Mouse (Mus musculus) spleen, adult 2 months (tissue): Measurements from ENCODE around the gene Cd300lg. TPM values are rescaled to one million over a fixed set of nuclear protein-coding genes. Genes with fewer than 3 reads are reported as not detected.
A peak's percentile ranks its signal among the peaks of the same experiment; 100 is the strongest.

Experiments used
- DNase-seq, 2 experiments: peaks; one replicate each; pipeline versions ENCODE4 v3.0.0 to v3.0.0-alpha.2; 2012 to 2021; ENCODE audit warnings: low spot score in 2 of 2, low read depth in 1 of 2
- H3K27ac ChIP-seq: fragments of 200-500 bp; 2 replicates; pipeline ENCODE4 v1.5.1; 2012; ENCODE audit warnings: low read length, inconsistent platforms; ENCODE audit not compliant: insufficient read depth
- H3K27me3 ChIP-seq: fragments of 200-500 bp; 2 replicates; pipeline ENCODE4 v1.6.1; 2012; ENCODE audit warnings: mild to moderate bottlenecking, moderate library complexity, low read length, inconsistent platforms; ENCODE audit not compliant: control insufficient read depth, insufficient read depth
- H3K36me3 ChIP-seq: fragments of 200-500 bp; 2 replicates; pipeline ENCODE4 v1.6.1; 2012; ENCODE audit warnings: mild to moderate bottlenecking, low read length, inconsistent platforms; ENCODE audit not compliant: control insufficient read depth, insufficient read depth
- H3K4me1 ChIP-seq: fragments of 200-500 bp; 2 replicates; pipeline ENCODE4 v1.6.1; 2011; ENCODE audit warnings: inconsistent platforms; ENCODE audit not compliant: control insufficient read depth, insufficient read depth, insufficient read length
- H3K4me3 ChIP-seq: fragments of 200-500 bp; 2 replicates; pipeline ENCODE4 v1.5.1; 2011; ENCODE audit warnings: mild to moderate bottlenecking, inconsistent platforms; ENCODE audit not compliant: insufficient read depth, insufficient read length; ENCODE audit errors: extremely low read depth
- CTCF ChIP-seq: fragments of 200-500 bp; IDR thresholded peaks from 2 replicates; pipeline ENCODE4 v1.5.1; 2011; ENCODE audit warnings: mild to moderate bottlenecking, inconsistent platforms; ENCODE audit not compliant: insufficient read depth, insufficient read length, insufficient replicate concordance; ENCODE audit errors: extremely low read depth
- POLR2A ChIP-seq: fragments of 200-500 bp; IDR thresholded peaks from 2 replicates; pipeline ENCODE4 v1.6.1; 2011; ENCODE audit warnings: low read depth, low read length, inconsistent platforms
- WGBS: fragments of 180-500 bp; shearing (Covaris S2); methylation state at CpG from one replicate; pipeline ENCODE4 v1.1.7; 2018; 5-methylcytosine and 5-hydroxymethylcytosine counted together
- polyA plus RNA-seq: library from polyadenylated mRNA; depleted of rRNA; stranded (reverse); fragments of >200 nt; gene quantifications from 2 replicates; pipeline ENCODE4 v1.2.3, GENCODE M21; 2012

Gene Cd300lg
- polyA plus RNA-seq, 1 experiment, result 12.8 TPM

- Histone ChIP-seq H3K4me1 (no peaks in the 10 kb centered on the region), H3K27me3 (no peaks in the 10 kb centered on the region), H3K4me3 (no peak overlapping the region), H3K27ac (no peak overlapping the region), H3K36me3 (no peaks in the 10 kb centered on the region)
- WGBS, result 84% methylated on average over 14 of the region's 14 CpGs
- DNase-seq, result no peak
- TF ChIP-seq POLR2A (no peak), CTCF (no peak)
These were observed 32.4 kb downstream of the Cd300lg start for GRCm38 (mm10) chr11:102073722-102074121.

- H3K36me3 ChIP-seq, result no peaks in the 10 kb centered on the region
- no peak overlapping the region for H3K4me3 ChIP-seq
- no peak for DNase-seq
- no peaks in the 10 kb centered on the region for H3K4me1 ChIP-seq
- WGBS, result 6% methylated on average over 18 of the region's 18 CpGs
- no peaks in the 10 kb centered on the region; the same call in none of the 2 replicates for H3K27me3 ChIP-seq
- no peak overlapping the region for H3K27ac ChIP-seq
- TF ChIP-seq CTCF (no peak), POLR2A (no peak)
These were observed 41.0 kb downstream of the Cd300lg start for GRCm38 (mm10) chr11:102082322-102082721.

- Histone ChIP-seq H3K27me3 (peaks cover 5% of the 10 kb centered on the region), H3K4me3 (no peak overlapping the region), H3K4me1 (peaks cover 3% of the 10 kb centered on the region; the same call in 1 of the 2 replicates), H3K27ac (no peak overlapping the region), H3K36me3 (no peaks in the 10 kb centered on the region)
- 80% methylated on average over 4 of the region's 4 CpGs for WGBS
- TF ChIP-seq CTCF (no peak), POLR2A (no peak)
- DNase-seq, result no peak
These were observed 41.9 kb downstream of the Cd300lg start for GRCm38 (mm10) chr11:102083193-102083592.

GRCm38 (mm10) chr11:102084159-102084558 is 42.9 kb downstream of the Cd300lg start:
- DNase-seq, result no peak
- 84% methylated on average over 7 of the region's 7 CpGs for WGBS
- Histone ChIP-seq H3K27me3 (peaks cover 7% of the 10 kb centered on the region), H3K4me1 (peaks cover 3% of the 10 kb centered on the region; the same call in 1 of the 2 replicates), H3K4me3 (no peak overlapping the region), H3K36me3 (no peaks in the 10 kb centered on the region), H3K27ac (no peak overlapping the region)
- no peak for TF ChIP-seq CTCF
- no peak for TF ChIP-seq POLR2A

GRCm38 (mm10) chr11:102086331-102086730 is 45.0 kb downstream of the Cd300lg start:
- Histone ChIP-seq H3K4me1 (peaks cover 3% of the 10 kb centered on the region; the same call in 1 of the 2 replicates), H3K27ac (no peak overlapping the region), H3K4me3 (no peak overlapping the region), H3K36me3 (no peaks in the 10 kb centered on the region), H3K27me3 (peaks cover 7% of the 10 kb centered on the region)
- TF ChIP-seq POLR2A, result no peak
- no peak for TF ChIP-seq CTCF
- 38% methylated on average over 3 of the region's 3 CpGs for WGBS
- DNase-seq, result no peak

- no peaks in the 10 kb centered on the region for H3K36me3 ChIP-seq
- DNase-seq, result peak in 1 of 2 experiments; percentile 26
- TF ChIP-seq POLR2A (no peak), CTCF (no peak)
- H3K27me3 ChIP-seq, result peaks cover 7% of the 10 kb centered on the region
- H3K27ac ChIP-seq, result no peak overlapping the region
- WGBS, result 1% methylated on average over 39 of the region's 39 CpGs
- peaks cover 3% of the 10 kb centered on the region; the same call in 1 of the 2 replicates for H3K4me1 ChIP-seq
- peak overlapping the region; percentile 55 for H3K4me3 ChIP-seq
These were observed 45.9 kb downstream of the Cd300lg start for GRCm38 (mm10) chr11:102087081-102087751.
